Mouse (Mus musculus) induced T-regulatory cell, adult 2 months (primary cell): ENCODE results near the gene Gm6034.
"Not testable (repeated sequence)": the region's sequence is repeated elsewhere in the genome, so short reads cannot be mapped to it uniquely, and the experiment has no call there.

ENCODE experiments used
- DNase-seq: peaks from one replicate; pipeline ENCODE4 v3.0.0-alpha.2; 2012; ENCODE audit warnings: low read depth

Gene Gm6034

DNA sequence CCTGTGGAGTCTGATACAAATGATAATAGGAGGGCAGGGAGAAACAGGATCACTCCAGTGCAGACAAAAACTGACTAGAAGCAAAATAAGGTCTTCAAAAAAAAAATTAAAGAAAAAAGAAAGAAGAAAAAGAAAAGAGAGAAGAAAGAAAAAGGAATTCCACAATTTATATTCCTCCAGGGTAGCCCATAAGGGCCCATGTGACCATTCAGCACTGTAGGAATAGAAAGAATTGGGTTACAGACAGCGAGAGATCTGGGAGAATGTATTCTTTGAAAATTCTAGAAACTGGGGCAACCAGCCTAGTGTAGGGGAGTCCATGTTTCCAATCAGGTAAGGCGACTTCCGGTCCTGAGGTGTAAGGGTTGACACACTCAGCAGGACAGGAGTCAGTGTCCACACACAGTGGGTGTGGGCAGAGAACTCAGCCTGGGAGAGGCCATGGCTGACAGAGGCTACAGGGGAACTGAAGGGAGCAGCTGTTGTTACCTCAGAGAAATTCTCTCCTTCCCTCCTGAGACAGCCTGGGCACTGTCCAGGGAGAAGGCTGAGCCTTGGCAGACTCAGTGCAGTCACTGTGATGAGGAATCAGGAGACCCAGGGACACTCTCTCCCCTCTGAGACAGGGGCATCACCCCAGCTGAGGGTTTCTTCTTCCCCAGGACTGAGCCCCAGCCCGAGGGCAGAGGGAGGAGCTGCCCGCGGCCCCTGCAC lies 39.9 kb downstream of the Gm6034 start:
- peak; percentile 21 for DNase-seq

DNA sequence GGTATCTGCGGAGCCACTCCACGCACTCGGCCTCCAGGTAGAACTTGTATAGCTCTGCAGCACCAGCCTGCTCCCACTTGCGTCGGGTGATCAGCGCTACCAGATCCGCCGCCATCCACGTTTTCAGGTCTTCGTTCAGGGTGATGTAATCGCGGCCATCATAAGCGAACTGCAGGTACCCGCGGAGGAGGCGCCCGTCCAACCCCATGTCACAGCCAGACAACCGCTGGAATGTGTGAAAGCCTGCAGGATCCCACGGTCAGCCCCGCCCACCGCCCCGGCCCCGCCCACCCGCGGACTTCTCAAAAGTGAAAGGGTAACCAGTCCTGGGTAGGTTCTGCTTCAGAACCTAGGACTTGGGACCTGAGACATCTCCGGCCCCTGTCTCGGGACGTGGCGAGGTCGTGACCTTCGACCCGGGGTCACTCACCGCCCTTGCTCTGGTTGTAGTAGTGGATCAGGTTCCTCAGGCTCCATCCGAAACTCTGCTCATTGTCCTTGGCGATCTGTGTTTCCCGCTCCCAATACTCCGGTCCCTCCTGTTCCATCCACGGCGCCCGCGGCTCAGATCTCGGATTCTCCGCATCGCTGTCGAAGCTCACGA lies 40.6 kb downstream of the Gm6034 start:
- DNase-seq = peak; percentile 80

DNA sequence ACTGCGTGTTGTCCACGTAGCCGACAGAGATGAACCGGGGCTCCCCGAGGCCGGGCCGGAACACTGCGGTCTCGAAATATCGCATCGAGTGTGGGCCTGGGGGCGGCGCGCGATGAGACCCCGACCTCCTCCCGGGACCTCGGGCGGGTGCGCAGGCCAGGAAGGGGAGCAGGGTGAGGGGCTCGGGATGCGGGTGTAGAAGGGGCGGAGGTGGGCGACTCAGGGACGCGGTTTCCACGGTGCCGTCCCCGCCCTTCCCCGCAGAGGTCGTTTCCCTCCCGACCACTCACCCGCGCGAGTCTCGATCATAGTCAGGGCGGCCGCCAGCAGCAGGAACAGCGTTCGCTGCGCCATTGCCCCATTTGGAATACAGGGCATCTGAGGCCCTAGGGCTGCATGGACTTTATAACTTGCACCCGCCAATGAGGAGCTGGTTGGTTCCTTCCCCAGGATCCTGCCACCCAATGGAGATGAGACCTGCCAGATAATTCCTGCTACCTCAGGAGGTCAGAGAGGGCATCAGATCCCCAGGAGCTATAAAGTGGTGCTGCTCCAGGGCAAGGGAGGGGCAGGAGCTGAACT lies 41.2 kb downstream of the Gm6034 start:
- peak; percentile 23 for DNase-seq

DNA sequence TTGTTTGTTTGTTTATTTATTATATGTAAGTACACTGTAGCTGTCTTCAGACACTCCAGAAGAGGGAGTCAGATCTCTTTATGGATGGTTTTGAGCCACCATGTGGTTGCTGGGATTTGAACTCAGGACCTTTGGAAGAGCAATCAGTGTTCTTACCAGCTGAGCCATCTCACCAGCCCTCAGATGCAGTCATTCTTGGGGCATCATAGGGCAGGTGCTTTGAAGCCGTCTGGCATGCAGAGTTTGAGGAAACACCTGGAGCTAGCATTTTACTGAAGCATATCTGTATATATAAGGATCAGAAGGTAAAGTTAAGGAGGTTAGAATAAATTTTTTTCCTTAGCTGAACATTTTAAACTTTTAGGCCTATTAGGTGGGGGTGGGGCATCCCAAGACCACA lies 43.2 kb downstream of the Gm6034 start:
- DNase-seq = not testable (repeated sequence)

DNA sequence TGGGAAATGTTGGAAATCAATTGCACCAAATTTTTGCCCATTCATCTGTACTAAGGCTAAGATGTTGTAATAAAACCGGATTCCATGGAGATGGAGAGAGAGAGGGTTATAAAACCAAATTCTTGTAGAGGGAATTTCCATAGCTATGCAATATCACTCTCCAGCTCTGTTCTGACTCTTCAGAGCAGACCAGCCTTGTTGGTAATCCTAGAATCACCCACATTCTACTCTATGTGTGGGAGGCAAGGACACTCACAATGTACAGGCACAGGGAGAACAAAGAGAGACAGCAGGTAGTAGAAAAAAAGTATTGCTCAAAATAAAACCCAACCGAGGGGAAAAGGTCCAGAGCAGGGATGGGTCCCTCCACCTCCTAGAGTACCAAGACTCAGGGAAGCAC lies 49.2 kb downstream of the Gm6034 start:
- DNase-seq = not testable (repeated sequence)

DNA sequence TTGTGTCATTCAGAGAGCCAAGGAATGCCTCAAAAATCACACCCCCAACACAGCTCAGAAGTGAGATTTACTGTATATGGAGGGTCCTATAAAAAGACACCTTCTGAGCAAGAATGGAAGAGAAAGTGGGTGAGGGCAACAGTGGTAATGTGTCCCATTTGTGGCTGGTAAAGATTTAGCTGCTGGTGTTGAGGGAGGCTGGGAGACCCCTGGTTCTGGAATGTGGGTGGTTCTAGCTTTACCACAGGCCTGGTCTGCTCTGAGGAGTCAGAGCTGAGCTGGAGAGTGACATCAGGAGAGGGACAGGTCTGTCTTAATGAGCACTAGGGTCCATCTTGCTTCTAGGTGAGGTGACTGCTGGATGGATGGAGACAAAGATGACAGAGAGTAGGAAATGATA lies 49.8 kb downstream of the Gm6034 start:
- DNase-seq = not testable (repeated sequence)

DNA sequence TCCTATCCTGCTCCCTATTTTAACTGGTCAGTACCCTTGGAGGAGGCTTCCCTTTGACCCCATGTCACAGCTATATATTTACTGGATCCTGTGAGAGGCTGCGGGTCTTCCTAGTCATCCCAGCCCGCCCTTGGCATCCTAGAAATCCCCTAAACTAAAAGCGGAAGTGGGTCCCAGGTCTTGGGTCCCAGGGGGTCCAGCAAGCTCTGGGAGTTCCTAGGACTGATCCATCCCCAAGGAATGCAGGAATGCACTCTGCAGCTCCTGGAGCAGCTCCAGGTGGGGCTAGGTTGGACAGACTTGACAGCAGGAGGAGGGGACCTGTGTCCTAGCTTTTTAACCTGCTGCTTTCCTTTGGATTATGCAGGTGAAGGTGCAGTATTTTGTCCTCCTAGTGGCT lies 51.2 kb downstream of the Gm6034 start:
- DNase-seq = no peak

DNA sequence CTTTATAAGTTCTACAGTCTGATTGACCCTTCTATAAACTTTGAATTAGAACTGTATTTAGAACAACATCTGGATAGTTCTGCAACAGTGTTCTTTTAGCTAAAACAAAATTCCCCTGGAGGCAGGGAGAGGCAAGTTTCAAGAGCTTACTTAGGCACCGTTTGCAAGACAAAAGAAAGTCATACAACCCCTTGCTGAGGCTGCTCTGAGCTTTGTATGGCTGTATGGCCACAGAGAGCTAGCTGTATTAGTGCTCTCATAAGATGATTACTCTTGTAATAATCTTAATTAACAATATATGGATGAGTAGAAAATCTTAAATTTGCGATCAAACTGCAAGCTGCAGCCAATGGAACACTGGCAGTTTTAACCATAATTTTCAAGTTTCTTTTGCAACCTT lies 56.8 kb downstream of the Gm6034 start:
- DNase-seq = not testable (repeated sequence)

DNA sequence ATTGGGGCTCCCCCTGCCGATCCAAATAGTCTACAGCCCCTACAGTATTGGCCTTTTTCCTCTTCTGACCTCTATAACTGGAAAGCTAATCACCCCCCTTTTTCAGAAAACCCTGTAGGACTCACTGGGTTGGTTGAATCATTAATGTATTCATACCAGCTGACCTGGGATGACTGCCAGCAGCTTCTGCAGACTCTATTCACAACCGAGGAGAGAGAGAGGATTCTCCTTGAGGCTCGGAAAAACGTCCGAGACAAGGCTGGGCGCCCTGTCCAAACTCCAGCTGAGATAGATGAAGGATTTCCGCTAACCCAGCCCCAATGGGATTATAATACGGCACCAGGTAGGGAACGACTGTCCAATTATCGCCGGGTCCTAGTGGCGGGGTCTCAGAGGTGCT lies 59.3 kb downstream of the Gm6034 start:
- DNase-seq = not testable (repeated sequence)
